Mouse (Mus musculus): ENCODE data around the gene Il4. TPM values are rescaled to one million over a fixed set of nuclear protein-coding genes. Genes with fewer than 3 reads are reported as not detected.
"Not testable (repeated sequence)": the region's sequence is repeated elsewhere in the genome, so short reads cannot be mapped to it uniquely, and the experiment has no call there.

The Il4 gene
- polyA plus RNA-seq, 1 experiment = not detected

- WGBS = 63% methylated on average over 3 of the region's 3 CpGs
- no peak for DNase-seq (ENCODE audit: low read depth, low spot score)
These were observed 33.6 kb downstream of the Il4 start for GRCm38 (mm10) chr11:53584849-53585248.

- 46% methylated on average over 10 of the region's 10 CpGs for WGBS
These were observed 35.3 kb downstream of the Il4 start for GRCm38 (mm10) chr11:53583151-53583550.

GRCm38 (mm10) chr11:53580562-53580961, 37.9 kb downstream of the Il4 start:
- 97% methylated on average over 3 of the region's 3 CpGs for WGBS
- DNase-seq (ENCODE audit: low read depth, low spot score) = no peak

More at GRCm38 (mm10) chr11:53583151-53583550, 35.3 kb downstream of the Il4 start:
- DNase-seq (ENCODE audit: low read depth, low spot score) = no peak

- 1% methylated on average over 67 of the region's 69 CpGs for WGBS
These were observed 51.0 kb downstream of the Il4 start, which contains the start of gene Kif3a for GRCm38 (mm10) chr11:53567224-53568014. Kif3a (plus strand) TSS chr11:53567379.

GRCm38 (mm10) chr11:53566646-53567045, 51.8 kb downstream of the Il4 start:
- 84% methylated on average over 4 of the region's 4 CpGs for WGBS
- no peak for DNase-seq (ENCODE audit: low read depth, low spot score)

More at GRCm38 (mm10) chr11:53567224-53568014, 51.0 kb downstream of the Il4 start, which contains the start of gene Kif3a:
- DNase-seq (ENCODE audit: low read depth, low spot score) = peak; percentile 92

GRCm38 (mm10) chr11:53561986-53562385, 56.5 kb downstream of the Il4 start:
- WGBS = 86% methylated on average over 2 of the region's 2 CpGs

GRCm38 (mm10) chr11:53559980-53560379, 58.5 kb downstream of the Il4 start:
- 78% methylated on average over 2 of the region's 3 CpGs for WGBS
- DNase-seq (ENCODE audit: low read depth, low spot score) = not testable (repeated sequence)

More at GRCm38 (mm10) chr11:53561986-53562385, 56.5 kb downstream of the Il4 start:
- no peak for DNase-seq (ENCODE audit: low read depth, low spot score)

- not testable (repeated sequence) for DNase-seq (ENCODE audit: low read depth, low spot score)
- WGBS = 36% methylated on average over 1 of the region's 3 CpGs
These were observed 60.5 kb downstream of the Il4 start for GRCm38 (mm10) chr11:53557992-53558391.

GRCm38 (mm10) chr11:53556529-53556928, 61.9 kb downstream of the Il4 start:
- not testable (repeated sequence) for DNase-seq (ENCODE audit: low read depth, low spot score)
- WGBS = 85% methylated on average over 14 of the region's 20 CpGs

Other genes starting within 250 kb of the Il4 start
- gene Leap2, start 195.5 kb downstream of the Il4 start, polyA plus RNA-seq (2012; rRNA removed) = 5.3 and 43.3 TPM in 2 replicates
- gene Uqcrq, start 187.8 kb downstream of the Il4 start, polyA plus RNA-seq (2012; rRNA removed) = 700 and 833 TPM in 2 replicates
- gene Gdf9, start 187.6 kb downstream of the Il4 start, polyA plus RNA-seq (2012; rRNA removed) = 0.92 and 1.1 TPM in 2 replicates
- 0.05 and 0.09 TPM in 2 replicates for gene Gm10447, start 161.6 kb downstream of the Il4 start, polyA plus RNA-seq (2012; rRNA removed)
- gene Shroom1, start 161.5 kb downstream of the Il4 start, polyA plus RNA-seq (2012; rRNA removed) = 2.3 and 3.5 TPM in 2 replicates
- gene Gm9837, start 148.2 kb downstream of the Il4 start, polyA plus RNA-seq (2012; rRNA removed) = not detected in 2 replicates
- not detected in 2 replicates for gene Gm9945, start 138.5 kb downstream of the Il4 start, polyA plus RNA-seq (2012; rRNA removed)
- 7.5 and 21.0 TPM in 2 replicates for gene Sowaha, start 138.4 kb downstream of the Il4 start, polyA plus RNA-seq (2012; rRNA removed)
- gene Sept8, start 99.4 kb downstream of the Il4 start, polyA plus RNA-seq (2012; rRNA removed) = 15.1 and 16.0 TPM in 2 replicates
- 1.8 and 2.3 TPM in 2 replicates for gene Kif3a, start 51.3 kb downstream of the Il4 start, polyA plus RNA-seq (2012; rRNA removed)
- gene Il13, start 16.0 kb upstream of the Il4 start, polyA plus RNA-seq (2012; rRNA removed) = 0.09 TPM in 1 of 2 replicates, not detected in the other
- 5.0 TPM in 2 replicates for gene Rad50, start 88.7 kb upstream of the Il4 start, polyA plus RNA-seq (2012; rRNA removed)
- gene Il5, start 102.1 kb upstream of the Il4 start, polyA plus RNA-seq (2012; rRNA removed) = 0.10 TPM in 1 of 2 replicates, not detected in the other
- gene Irf1, start 151.3 kb upstream of the Il4 start, polyA plus RNA-seq (2012; rRNA removed) = 171 and 271 TPM in 2 replicates
- gene Gm17334, start 154.5 kb upstream of the Il4 start, polyA plus RNA-seq (2012; rRNA removed) = 1.5 and 1.9 TPM in 2 replicates
- gene Gm12216, start 240.6 kb upstream of the Il4 start, polyA plus RNA-seq (2012; rRNA removed) = 15.6 and 19.5 TPM in 2 replicates

Measured in large intestine, adult 2 months (tissue).